Mouse (Mus musculus): ENCODE measurements around the gene Mrtfa. TPM values are rescaled to one million over a fixed set of nuclear protein-coding genes. Genes with fewer than 3 reads are reported as not detected.

The Mrtfa gene
- polyA plus RNA-seq, 1 experiment = 53.7 TPM

GRCm38 (mm10) chr15:81035417-81036162 lies 155.0 kb downstream of the Mrtfa start:
- H3K4me3 ChIP-seq (replicated peaks; ENCODE audit: control insufficient read depth, low read depth, low read length) = no peak overlapping the region
- no peak overlapping the region for H3K27ac ChIP-seq (ENCODE audit: control insufficient read depth, insufficient read depth, low read depth, low read length, poor library complexity)
- WGBS = 55% methylated on average over 12 of the region's 12 CpGs
- no peak for TF ChIP-seq POLR2A (IDR thresholded peaks at IDR 0.05; ENCODE audit: borderline replicate concordance, control insufficient read depth, low read depth, low read length)
- no peak for TF ChIP-seq CTCF (IDR thresholded peaks at IDR 0.05; ENCODE audit: control insufficient read depth, insufficient read depth, low read length)
- H3K4me1 ChIP-seq (ENCODE audit: control insufficient read depth, insufficient read depth, low read length) = peaks cover 10% of the 10 kb centered on the region

DNA sequence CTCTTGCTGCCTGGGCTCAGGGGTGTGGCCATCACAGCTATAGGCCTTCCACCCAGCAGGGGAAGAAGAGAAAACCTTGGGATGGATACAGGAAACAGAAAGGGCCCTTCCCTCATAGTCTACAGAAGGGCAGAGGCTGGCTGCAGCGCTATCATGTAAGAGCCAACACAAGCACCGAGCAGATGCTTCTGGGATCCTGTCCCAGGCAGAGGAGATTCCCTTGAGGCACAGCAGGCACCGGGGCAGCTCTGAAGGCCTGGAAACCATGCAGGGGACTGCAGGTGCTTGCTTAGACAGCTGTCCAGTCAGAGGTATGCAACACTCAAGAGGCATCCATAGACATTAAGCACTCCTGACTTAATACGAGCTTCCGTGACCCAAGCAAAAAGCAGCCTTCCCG lies 156.4 kb downstream of the Mrtfa start:
- TF ChIP-seq CTCF (IDR thresholded peaks at IDR 0.05; ENCODE audit: control insufficient read depth, insufficient read depth, low read length) = no peak
- TF ChIP-seq POLR2A (IDR thresholded peaks at IDR 0.05; ENCODE audit: borderline replicate concordance, control insufficient read depth, low read depth, low read length) = no peak
- peaks cover 10% of the 10 kb centered on the region for H3K4me1 ChIP-seq (ENCODE audit: control insufficient read depth, insufficient read depth, low read length)
- no peak overlapping the region for H3K4me3 ChIP-seq (replicated peaks; ENCODE audit: control insufficient read depth, low read depth, low read length)
- peak overlapping the region; percentile 74; the same call in 1 of the 2 replicates for H3K27ac ChIP-seq (ENCODE audit: control insufficient read depth, insufficient read depth, low read depth, low read length, poor library complexity)
- 78% methylated on average over 6 of the region's 6 CpGs for WGBS

DNA sequence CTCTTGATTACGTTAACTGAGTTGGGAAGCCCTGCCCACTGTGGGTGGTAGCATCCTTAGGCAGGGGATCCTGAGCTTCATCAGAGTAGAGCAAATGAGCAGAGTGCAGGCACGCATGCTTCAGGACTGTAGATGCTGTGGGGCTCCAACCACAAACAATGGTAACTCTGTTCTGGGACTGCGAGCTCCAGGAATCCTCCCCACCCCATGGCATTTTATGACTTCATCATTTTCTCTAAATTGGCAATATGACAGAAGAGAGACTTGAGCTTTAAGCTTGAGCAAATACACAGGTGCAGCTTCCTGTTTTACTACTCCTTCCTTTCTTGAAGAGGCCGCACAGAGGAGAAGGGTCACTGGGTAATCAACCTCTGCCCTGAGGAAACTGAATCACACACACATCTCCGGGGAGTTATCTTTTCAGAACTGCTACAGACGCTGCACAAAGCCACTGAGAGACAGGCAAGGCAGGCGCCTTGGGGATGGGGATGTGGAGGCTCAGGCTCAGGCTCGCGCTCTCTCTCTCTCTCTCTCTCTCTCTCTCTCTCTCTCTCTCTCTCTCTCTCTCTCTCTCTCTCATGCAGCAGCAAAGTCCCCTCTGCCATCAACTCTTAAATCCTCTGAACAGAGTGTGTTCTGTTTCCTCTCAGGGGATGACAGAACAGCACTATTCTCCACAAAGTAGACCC lies 157.5 kb downstream of the Mrtfa start:
- Histone ChIP-seq H3K27ac (ENCODE audit: control insufficient read depth, insufficient read depth, low read depth, low read length, poor library complexity) (peak overlapping the region; percentile 74), H3K4me1 (ENCODE audit: control insufficient read depth, insufficient read depth, low read length) (peaks cover 10% of the 10 kb centered on the region), H3K4me3 (replicated peaks; ENCODE audit: control insufficient read depth, low read depth, low read length) (no peak overlapping the region)
- 23% methylated on average over 9 of the region's 9 CpGs for WGBS
- TF ChIP-seq POLR2A (IDR thresholded peaks at IDR 0.05; ENCODE audit: borderline replicate concordance, control insufficient read depth, low read depth, low read length) = no peak

DNA sequence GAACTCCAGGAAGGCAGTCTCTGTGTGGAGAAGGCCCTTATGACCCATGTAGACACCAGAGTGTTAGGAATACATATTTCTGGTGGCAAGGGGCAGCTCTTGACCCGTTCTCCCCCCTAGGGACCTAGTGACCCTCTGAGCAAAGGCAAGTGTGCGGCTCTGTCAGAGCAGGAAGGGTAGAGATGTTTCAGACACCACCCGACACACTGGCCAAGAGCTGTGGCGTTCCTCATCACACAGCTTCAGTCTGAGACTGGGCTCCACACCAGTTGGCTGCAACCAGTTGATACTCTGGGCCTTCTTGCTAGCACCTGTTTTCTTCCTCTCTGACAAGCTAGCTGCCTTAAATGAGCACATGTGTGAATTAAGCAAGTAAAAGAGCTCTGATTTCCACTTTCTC lies 158.9 kb downstream of the Mrtfa start:
- no peak overlapping the region for H3K27ac ChIP-seq (ENCODE audit: control insufficient read depth, insufficient read depth, low read depth, low read length, poor library complexity)
- TF ChIP-seq CTCF (IDR thresholded peaks at IDR 0.05; ENCODE audit: control insufficient read depth, insufficient read depth, low read length) (no peak), POLR2A (IDR thresholded peaks at IDR 0.05; ENCODE audit: borderline replicate concordance, control insufficient read depth, low read depth, low read length) (no peak)
- 78% methylated on average over 4 of the region's 4 CpGs for WGBS
- H3K4me1 ChIP-seq (ENCODE audit: control insufficient read depth, insufficient read depth, low read length) = peaks cover 19% of the 10 kb centered on the region
- no peak overlapping the region for H3K4me3 ChIP-seq (replicated peaks; ENCODE audit: control insufficient read depth, low read depth, low read length)

GRCm38 (mm10) chr15:81030891-81031425 lies 159.6 kb downstream of the Mrtfa start:
- 81% methylated on average over 10 of the region's 10 CpGs for WGBS

GRCm38 (mm10) chr15:81027378-81028173 lies 163.0 kb downstream of the Mrtfa start:
- Histone ChIP-seq H3K4me3 (replicated peaks; ENCODE audit: control insufficient read depth, low read depth, low read length) (no peak overlapping the region), H3K27ac (ENCODE audit: control insufficient read depth, insufficient read depth, low read depth, low read length, poor library complexity) (no peak overlapping the region), H3K4me1 (ENCODE audit: control insufficient read depth, insufficient read depth, low read length) (peaks cover 15% of the 10 kb centered on the region)
- WGBS = 23% methylated on average over 8 of the region's 8 CpGs
- TF ChIP-seq POLR2A (IDR thresholded peaks at IDR 0.05; ENCODE audit: borderline replicate concordance, control insufficient read depth, low read depth, low read length) (no peak), CTCF (IDR thresholded peaks at IDR 0.05; ENCODE audit: control insufficient read depth, insufficient read depth, low read length) (peak; percentile 76)

More at GRCm38 (mm10) chr15:81030891-81031425, 159.6 kb downstream of the Mrtfa start:
- TF ChIP-seq POLR2A (IDR thresholded peaks at IDR 0.05; ENCODE audit: borderline replicate concordance, control insufficient read depth, low read depth, low read length) (no peak), CTCF (IDR thresholded peaks at IDR 0.05; ENCODE audit: control insufficient read depth, insufficient read depth, low read length) (no peak)
- Histone ChIP-seq H3K27ac (ENCODE audit: control insufficient read depth, insufficient read depth, low read depth, low read length, poor library complexity) (no peak overlapping the region), H3K4me3 (replicated peaks; ENCODE audit: control insufficient read depth, low read depth, low read length) (no peak overlapping the region), H3K4me1 (ENCODE audit: control insufficient read depth, insufficient read depth, low read length) (peaks cover 19% of the 10 kb centered on the region)

DNA sequence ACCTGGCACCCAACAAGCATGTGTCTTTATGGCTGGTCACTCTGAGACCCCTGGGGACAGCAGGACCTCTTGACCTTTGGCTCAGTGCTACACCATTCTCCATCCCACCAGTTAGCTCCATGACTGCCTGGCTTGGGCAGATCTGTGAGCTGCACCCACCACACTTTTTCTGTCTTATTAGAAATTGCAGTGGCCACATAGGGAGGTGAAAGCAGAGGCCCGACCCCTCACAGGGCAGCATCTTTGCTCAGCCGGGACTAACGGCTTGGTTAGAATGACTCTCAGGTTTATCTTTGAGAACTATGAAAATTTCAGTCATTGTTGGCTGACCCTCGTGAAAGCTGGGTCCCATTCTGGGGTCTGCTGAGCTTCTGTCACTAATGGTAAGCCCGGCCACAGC lies 163.7 kb downstream of the Mrtfa start:
- 75% methylated on average over 5 of the region's 5 CpGs for WGBS
- H3K27ac ChIP-seq (ENCODE audit: control insufficient read depth, insufficient read depth, low read depth, low read length, poor library complexity) = peak overlapping the region; percentile 22; the same call in 1 of the 2 replicates
- no peak overlapping the region for H3K4me3 ChIP-seq (replicated peaks; ENCODE audit: control insufficient read depth, low read depth, low read length)
- peaks cover 20% of the 10 kb centered on the region for H3K4me1 ChIP-seq (ENCODE audit: control insufficient read depth, insufficient read depth, low read length)
- no peak for TF ChIP-seq POLR2A (IDR thresholded peaks at IDR 0.05; ENCODE audit: borderline replicate concordance, control insufficient read depth, low read depth, low read length)
- no peak for TF ChIP-seq CTCF (IDR thresholded peaks at IDR 0.05; ENCODE audit: control insufficient read depth, insufficient read depth, low read length)

GRCm38 (mm10) chr15:81023842-81024241 lies 166.7 kb downstream of the Mrtfa start:
- TF ChIP-seq POLR2A (IDR thresholded peaks at IDR 0.05; ENCODE audit: borderline replicate concordance, control insufficient read depth, low read depth, low read length) (no peak), CTCF (IDR thresholded peaks at IDR 0.05; ENCODE audit: control insufficient read depth, insufficient read depth, low read length) (no peak)
- 67% methylated on average over 9 of the region's 9 CpGs for WGBS
- H3K4me3 ChIP-seq (replicated peaks; ENCODE audit: control insufficient read depth, low read depth, low read length) = no peak overlapping the region
- H3K4me1 ChIP-seq (ENCODE audit: control insufficient read depth, insufficient read depth, low read length) = peaks cover 26% of the 10 kb centered on the region
- no peak overlapping the region for H3K27ac ChIP-seq (ENCODE audit: control insufficient read depth, insufficient read depth, low read depth, low read length, poor library complexity)
